Mouse (Mus musculus): ENCODE results near the gene Hmgb1. TPM values are rescaled to one million over a fixed set of nuclear protein-coding genes. Genes with fewer than 3 reads are reported as not detected.
"Not testable (repeated sequence)": the region's sequence is repeated elsewhere in the genome, so short reads cannot be mapped to it uniquely, and the experiment has no call there.

Gene Hmgb1
- polyA plus RNA-seq, 1 experiment from 2014 or later = 2,416 TPM

DNA sequence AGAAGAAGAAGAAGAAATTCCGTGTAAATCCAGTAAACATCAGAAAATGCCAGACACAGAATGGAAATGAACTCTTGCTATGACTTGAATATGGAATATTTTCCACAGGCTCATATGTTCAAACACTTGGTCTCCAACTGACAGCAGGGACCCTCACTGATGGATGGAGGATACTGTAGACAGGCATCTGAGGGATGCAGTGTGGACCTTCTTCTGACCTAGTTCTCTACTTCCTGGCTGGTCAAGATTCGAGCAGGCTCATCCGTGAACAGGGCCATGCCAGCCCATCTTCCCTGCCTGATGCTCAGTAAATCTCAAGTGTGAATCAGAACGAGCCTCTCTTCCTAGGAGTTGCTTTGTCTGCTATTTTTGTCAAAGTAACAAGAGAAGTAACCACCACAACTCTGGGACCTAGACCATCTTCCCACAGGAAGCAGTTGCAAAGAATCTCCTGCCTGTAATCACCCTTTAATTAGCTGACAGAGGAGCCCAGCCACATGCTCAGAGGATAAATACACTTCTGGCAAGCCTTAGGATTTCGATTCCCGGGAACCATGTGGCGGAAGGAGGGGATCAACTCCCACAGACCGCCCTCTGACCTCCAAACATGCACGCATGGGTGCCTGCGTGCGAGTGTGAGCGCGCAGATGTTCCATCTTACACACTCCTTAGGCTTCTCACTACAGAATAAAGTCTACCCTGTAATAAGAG, 32.1 kb downstream of the Hmgb1 start:
- Histone ChIP-seq H3K27me3 (ENCODE audit: control insufficient read depth, insufficient read depth, low read length) (no peaks in the 10 kb centered on the region), H3K36me3 (ENCODE audit: control insufficient read depth, insufficient read depth, low read length) (no peaks in the 10 kb centered on the region), H3K9ac (ENCODE audit: low read length) (0 out of 2 replicates have a peak overlapping the region, but pooled peaks have one; percentile 14), H3K9me3 (ENCODE audit: control insufficient read depth, low read length) (no peaks in the 10 kb centered on the region), H3K27ac (replicated peaks; ENCODE audit: low read depth, low read length) (no peak overlapping the region), H3K4me3 (ENCODE audit: low read depth, low read length) (no peak overlapping the region), H3K4me1 (ENCODE audit: control insufficient read depth, insufficient read depth, low read length) (0 out of 2 replicates have a peak, but pooled peaks cover 2% of the 10 kb centered on the region), H3K4me2 (ENCODE audit: low read depth, severe bottlenecking) (no peak overlapping the region)
- ATAC-seq (ENCODE audit: insufficient number of reproducible peaks, low FRiP score, low TSS enrichment, low read depth) (no peak), DNase-seq (ENCODE audit: low spot score) (no peak)
- 48% methylated on average over 13 of the region's 13 CpGs for WGBS

DNA sequence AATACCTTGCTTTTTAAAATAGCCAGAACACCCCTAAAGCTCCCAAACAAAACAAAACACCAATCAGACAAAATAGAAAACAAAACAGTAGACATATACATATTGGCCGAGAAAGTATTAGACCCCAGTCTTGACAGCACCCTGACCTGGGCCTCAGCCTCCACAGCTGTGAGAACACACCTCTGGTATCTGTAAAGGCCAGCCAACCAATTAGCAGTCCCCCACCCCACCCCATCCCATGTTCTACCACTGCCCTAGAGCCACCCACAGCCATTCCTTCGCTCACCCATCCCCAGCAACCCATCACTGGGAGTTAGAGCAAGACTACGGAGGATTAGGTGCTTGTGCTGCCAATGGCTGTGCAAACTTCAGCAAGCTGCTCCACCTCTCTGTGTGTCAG, 33.4 kb downstream of the Hmgb1 start:
- Histone ChIP-seq H3K4me1 (ENCODE audit: control insufficient read depth, insufficient read depth, low read length) (0 out of 2 replicates have a peak, but pooled peaks cover 2% of the 10 kb centered on the region), H3K4me2 (ENCODE audit: low read depth, severe bottlenecking) (no peak overlapping the region)
- no peak for ATAC-seq (ENCODE audit: insufficient number of reproducible peaks, low FRiP score, low TSS enrichment, low read depth)

GRCm38 (mm10) chr5:149147386-149148000, 36.8 kb downstream of the Hmgb1 start:
- Histone ChIP-seq H3K4me3 (ENCODE audit: low read depth, low read length) (no peak overlapping the region), H3K9ac (ENCODE audit: low read length) (no peak overlapping the region), H3K36me3 (ENCODE audit: control insufficient read depth, insufficient read depth, low read length) (no peaks in the 10 kb centered on the region), H3K27ac (replicated peaks; ENCODE audit: low read depth, low read length) (no peak overlapping the region), H3K4me2 (ENCODE audit: low read depth, severe bottlenecking) (no peak overlapping the region), H3K4me1 (ENCODE audit: control insufficient read depth, insufficient read depth, low read length) (peaks cover 12% of the 10 kb centered on the region), H3K9me3 (ENCODE audit: control insufficient read depth, low read length) (no peaks in the 10 kb centered on the region), H3K27me3 (ENCODE audit: control insufficient read depth, insufficient read depth, low read length) (no peaks in the 10 kb centered on the region)
- ATAC-seq (ENCODE audit: insufficient number of reproducible peaks, low FRiP score, low TSS enrichment, low read depth) (no peak), DNase-seq (ENCODE audit: low spot score) (no peak)
- 69% methylated on average over 8 of the region's 8 CpGs for WGBS

More for the DNA sequence above, 33.4 kb downstream of the Hmgb1 start:
- Histone ChIP-seq H3K9ac (ENCODE audit: low read length) (no peak overlapping the region), H3K36me3 (ENCODE audit: control insufficient read depth, insufficient read depth, low read length) (no peaks in the 10 kb centered on the region), H3K4me3 (ENCODE audit: low read depth, low read length) (no peak overlapping the region), H3K9me3 (ENCODE audit: control insufficient read depth, low read length) (no peaks in the 10 kb centered on the region), H3K27ac (replicated peaks; ENCODE audit: low read depth, low read length) (no peak overlapping the region), H3K27me3 (ENCODE audit: control insufficient read depth, insufficient read depth, low read length) (no peaks in the 10 kb centered on the region)
- no peak for DNase-seq (ENCODE audit: low spot score)
- whole genome bisulfite sequencing = 90% methylated on average over 3 of the region's 3 CpGs

- peaks cover 10% of the 10 kb centered on the region for H3K4me1 ChIP-seq (ENCODE audit: control insufficient read depth, insufficient read depth, low read length)
- H3K36me3 ChIP-seq (ENCODE audit: control insufficient read depth, insufficient read depth, low read length) = no peaks in the 10 kb centered on the region
- H3K9me3 ChIP-seq (ENCODE audit: control insufficient read depth, low read length) = no peaks in the 10 kb centered on the region
- DNase-seq (ENCODE audit: low spot score) (no peak), ATAC-seq (ENCODE audit: insufficient number of reproducible peaks, low FRiP score, low TSS enrichment, low read depth) (no peak)
- H3K27ac ChIP-seq (replicated peaks; ENCODE audit: low read depth, low read length) = no peak overlapping the region
- no peak overlapping the region for H3K4me2 ChIP-seq (ENCODE audit: low read depth, severe bottlenecking)
- no peak overlapping the region for H3K9ac ChIP-seq (ENCODE audit: low read length)
- WGBS = 92% methylated on average over 7 of the region's 7 CpGs
- H3K27me3 ChIP-seq (ENCODE audit: control insufficient read depth, insufficient read depth, low read length) = no peaks in the 10 kb centered on the region
- no peak overlapping the region for H3K4me3 ChIP-seq (ENCODE audit: low read depth, low read length)
Measured at GRCm38 (mm10) chr5:149146691-149147090, 37.6 kb downstream of the Hmgb1 start.

GRCm38 (mm10) chr5:149143766-149144375, 40.4 kb downstream of the Hmgb1 start:
- DNase-seq (ENCODE audit: low spot score) (peak; percentile 63), ATAC-seq (ENCODE audit: insufficient number of reproducible peaks, low FRiP score, low TSS enrichment, low read depth) (peak; percentile 54; the same call in 1 of the 2 replicates)
- Histone ChIP-seq H3K36me3 (ENCODE audit: control insufficient read depth, insufficient read depth, low read length) (no peaks in the 10 kb centered on the region), H3K4me2 (ENCODE audit: low read depth, severe bottlenecking) (no peak overlapping the region), H3K9me3 (ENCODE audit: control insufficient read depth, low read length) (no peaks in the 10 kb centered on the region), H3K27me3 (ENCODE audit: control insufficient read depth, insufficient read depth, low read length) (no peaks in the 10 kb centered on the region), H3K4me3 (ENCODE audit: low read depth, low read length) (no peak overlapping the region), H3K9ac (ENCODE audit: low read length) (no peak overlapping the region), H3K27ac (replicated peaks; ENCODE audit: low read depth, low read length) (no peak overlapping the region), H3K4me1 (ENCODE audit: control insufficient read depth, insufficient read depth, low read length) (peaks cover 10% of the 10 kb centered on the region)
- 43% methylated on average over 25 of the region's 25 CpGs for WGBS

DNA sequence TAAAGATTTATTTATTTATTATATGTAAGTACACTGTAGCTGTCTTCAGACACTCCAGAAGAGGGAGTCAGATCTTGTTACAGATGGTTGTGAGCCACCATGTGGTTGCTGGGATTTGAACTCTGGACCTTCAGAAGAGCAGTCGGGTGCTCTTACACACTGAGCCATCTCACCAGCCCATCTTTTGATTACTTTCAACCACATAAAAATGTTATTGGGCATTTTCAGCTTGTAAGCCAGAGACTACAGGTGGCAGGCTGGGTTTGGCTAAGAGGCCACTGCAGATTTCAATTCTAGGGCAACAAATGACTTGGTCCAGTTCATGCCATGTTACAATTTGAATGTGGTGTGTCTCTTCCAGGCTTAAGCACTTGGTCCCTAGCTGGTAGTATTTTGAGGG, 43.1 kb downstream of the Hmgb1 start:
- H3K27ac ChIP-seq (replicated peaks; ENCODE audit: low read depth, low read length); H3K9ac ChIP-seq (ENCODE audit: low read length); ATAC-seq (ENCODE audit: insufficient number of reproducible peaks, low FRiP score, low TSS enrichment, low read depth); H3K27me3 ChIP-seq (ENCODE audit: control insufficient read depth, insufficient read depth, low read length); H3K4me3 ChIP-seq (ENCODE audit: low read depth, low read length); H3K36me3 ChIP-seq (ENCODE audit: control insufficient read depth, insufficient read depth, low read length); H3K4me2 ChIP-seq (ENCODE audit: low read depth, severe bottlenecking); DNase-seq (ENCODE audit: low spot score); H3K9me3 ChIP-seq (ENCODE audit: control insufficient read depth, low read length): not testable (repeated sequence)
- peaks cover 10% of the 10 kb centered on the region for H3K4me1 ChIP-seq (ENCODE audit: control insufficient read depth, insufficient read depth, low read length)
- 95% methylated on average over 1 of the region's 1 CpGs for WGBS

DNA sequence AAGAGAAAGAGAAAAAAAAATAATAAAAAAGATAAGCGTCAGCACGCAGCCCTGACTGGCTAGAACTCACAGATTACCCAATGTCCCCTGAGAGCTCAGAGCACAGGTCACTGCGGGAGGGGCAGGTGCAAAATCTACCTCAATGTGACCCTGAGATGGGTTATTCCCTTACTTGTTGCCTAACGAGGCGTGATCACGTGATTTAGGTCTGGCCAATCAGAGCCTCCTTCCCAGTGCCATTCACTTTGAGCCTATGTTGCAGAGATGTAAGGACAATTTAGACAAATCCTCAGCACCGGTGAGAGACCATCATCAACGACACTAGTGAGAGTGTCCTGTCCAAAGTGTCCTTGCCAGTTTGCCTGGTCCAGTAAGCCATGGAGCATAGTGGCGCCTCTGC, 44.0 kb downstream of the Hmgb1 start:
- DNase-seq (ENCODE audit: low spot score) = no peak
- no peak overlapping the region for H3K27ac ChIP-seq (replicated peaks; ENCODE audit: low read depth, low read length)

GRCm38 (mm10) chr5:149138087-149138486, 46.2 kb downstream of the Hmgb1 start:
- H3K4me3 ChIP-seq (ENCODE audit: low read depth, low read length); DNase-seq (ENCODE audit: low spot score); ATAC-seq (ENCODE audit: insufficient number of reproducible peaks, low FRiP score, low TSS enrichment, low read depth); H3K36me3 ChIP-seq (ENCODE audit: control insufficient read depth, insufficient read depth, low read length); H3K9ac ChIP-seq (ENCODE audit: low read length); H3K9me3 ChIP-seq (ENCODE audit: control insufficient read depth, low read length); H3K4me1 ChIP-seq (ENCODE audit: control insufficient read depth, insufficient read depth, low read length); H3K4me2 ChIP-seq (ENCODE audit: low read depth, severe bottlenecking); H3K27me3 ChIP-seq (ENCODE audit: control insufficient read depth, insufficient read depth, low read length); H3K27ac ChIP-seq (replicated peaks; ENCODE audit: low read depth, low read length): not testable (repeated sequence)
- WGBS = 91% methylated on average over 6 of the region's 6 CpGs

More for the DNA sequence above, 44.0 kb downstream of the Hmgb1 start:
- Histone ChIP-seq H3K4me3 (ENCODE audit: low read depth, low read length) (no peak overlapping the region), H3K4me1 (ENCODE audit: control insufficient read depth, insufficient read depth, low read length) (peaks cover 10% of the 10 kb centered on the region), H3K9me3 (ENCODE audit: control insufficient read depth, low read length) (no peaks in the 10 kb centered on the region), H3K27me3 (ENCODE audit: control insufficient read depth, insufficient read depth, low read length) (no peaks in the 10 kb centered on the region), H3K4me2 (ENCODE audit: low read depth, severe bottlenecking) (no peak overlapping the region), H3K36me3 (ENCODE audit: control insufficient read depth, insufficient read depth, low read length) (no peaks in the 10 kb centered on the region), H3K9ac (ENCODE audit: low read length) (no peak overlapping the region)
- 59% methylated on average over 9 of the region's 9 CpGs for WGBS
- no peak for ATAC-seq (ENCODE audit: insufficient number of reproducible peaks, low FRiP score, low TSS enrichment, low read depth)

Measured in limb, embryonic 11.5 days (tissue).